ENCODE assay signal across 8 mouse cellular contexts in genomic region chr14:45423220-45423619, GRCm38 (mm10). TPM values are rescaled to one million over a fixed set of nuclear protein-coding genes. Genes with fewer than 3 reads are reported as not detected.
DNase-seq lines count a peak whose midpoint lies in the region; ATAC-seq and TF ChIP-seq lines count a peak whose summit lies in the region.

No protein-coding gene starts in this region.

- TF ChIP-seq EP300 in lung, postnatal 0 days (IDR thresholded peaks at IDR 0.05) = no peak

- H3K4me3 ChIP-seq in lung, postnatal 0 days (ENCODE audit: low read depth, low read length) = no peak overlapping the region

- no peaks in the 10 kb centered on the region for H3K4me1 ChIP-seq in lung, postnatal 0 days (ENCODE audit: insufficient read depth, low read depth, low read length)

- H3K36me3 ChIP-seq in lung, postnatal 0 days (ENCODE audit: insufficient read depth, low read length) = no peaks in the 10 kb centered on the region

- no peak overlapping the region for H3K27ac ChIP-seq in lung, postnatal 0 days (ENCODE audit: low read length)

- DNase-seq in adrenal gland, postnatal 10 days = peak; percentile 38
- DNase-seq in adrenal gland, postnatal 4 days (ENCODE audit: low spot score in 2 of 2) = no peak
- DNase-seq in thymus, postnatal 0 days (ENCODE audit: low spot score) = peak; percentile 63
- no peak for DNase-seq in thymus, postnatal 36 days
- DNase-seq in cerebellum, postnatal 36 days = peak; percentile 13 to 30
- peak; percentile 76 for DNase-seq in induced T-regulatory cell, adult 2 months (ENCODE audit: low read depth)
- DNase-seq in lung, postnatal 0 days (ENCODE audit: low spot score) = peak; percentile 78
- DNase-seq in skeletal muscle tissue, adult 2 months (ENCODE audit: low read depth, low spot score) = peak; percentile 54

- H3K9ac ChIP-seq in lung, postnatal 0 days (replicated peaks; ENCODE audit: low read depth) = no peak overlapping the region

- ATAC-seq in lung, postnatal 0 days = no peak

- peak; percentile 83 for TF ChIP-seq CTCF in lung, postnatal 0 days (IDR thresholded peaks at IDR 0.05)

- peaks cover 4% of the 10 kb centered on the region; the same call in 1 of the 2 replicates for H3K9me3 ChIP-seq in lung, postnatal 0 days (ENCODE audit: low read length)

- no peaks in the 10 kb centered on the region for H3K27me3 ChIP-seq in lung, postnatal 0 days (replicated peaks; ENCODE audit: insufficient read depth, low read length)

- no peak overlapping the region for H3K4me2 ChIP-seq in lung, postnatal 0 days (replicated peaks; ENCODE audit: low read depth, low read length)

- WGBS in lung, postnatal 0 days = 4% methylated on average over 5 of the region's 5 CpGs

RNA-seq across cellular contexts. Expression of gene Gnpnat1, which starts 18.5 kb away (rescaled TPM):
- 10 to 100 TPM; 31.9 to 36.4 TPM for total RNA-seq in adrenal gland, postnatal 10 days (2021)
- 10 to 100 TPM; 30.7 to 31.5 TPM for total RNA-seq in adrenal gland, postnatal 4 days (2021)
- 30.3 and 40.1 TPM in 2 replicates for polyA plus RNA-seq in thymus, postnatal 0 days (2015; fragmentation: Nextera tagmentation; extraction: Ambion mirVana)
- 32.2 and 33.9 TPM in 2 replicates for polyA plus RNA-seq in lung, postnatal 0 days (2015; fragmentation: Nextera tagmentation; extraction: Ambion mirVana)

Comparison
In these comparisons a context has a peak if more than half of its experiments do, and no peak if none do; other contexts are left out.
1. DNase-seq: peak in adrenal gland, postnatal 10 days (single experiment), thymus, postnatal 0 days (single experiment), cerebellum, postnatal 36 days (2 of 2), induced T-regulatory cell, adult 2 months (single experiment), lung, postnatal 0 days (single experiment) and skeletal muscle tissue, adult 2 months (single experiment); none in adrenal gland, postnatal 4 days (0 of 2) and thymus, postnatal 36 days (0 of 2).